Mouse (Mus musculus) limb, embryonic 11.5 days (tissue): Measurements from ENCODE around the gene Ccr7. TPM values are rescaled to one million over a fixed set of nuclear protein-coding genes. Genes with fewer than 3 reads are reported as not detected.

Experiments used
- ATAC-seq: fragments of 200-750 bp; cut with Nextera tagmentation; 2 replicates; pipeline ENCODE4 v1.8.0; 2017; ENCODE audit warnings: low read depth; ENCODE audit not compliant: insufficient number of reproducible peaks, low FRiP score, low TSS enrichment
- DNase-seq: peaks from one replicate; pipeline ENCODE4 v3.0.0-alpha.2; 2015; ENCODE audit warnings: low spot score
- H3K27ac ChIP-seq: fragments of 300-500 bp; sonication (generic); replicated peaks from 2 replicates; pipeline ENCODE4 v1.5.1; 2014; ENCODE audit warnings: low read depth, mild to moderate bottlenecking, low read length
- H3K27me3 ChIP-seq: fragments of 300-500 bp; sonication (generic); 2 replicates; pipeline ENCODE4 v1.6.1; 2014; ENCODE audit warnings: mild to moderate bottlenecking, low read length, mixed read lengths; ENCODE audit not compliant: control insufficient read depth, insufficient read depth
- H3K36me3 ChIP-seq: fragments of 300-500 bp; sonication (generic); 2 replicates; pipeline ENCODE4 v1.6.1; 2014; ENCODE audit warnings: mild to moderate bottlenecking, low read length, moderate library complexity, mixed read lengths; ENCODE audit not compliant: control insufficient read depth, insufficient read depth
- H3K4me1 ChIP-seq: fragments of 300-500 bp; sonication (generic); 2 replicates; pipeline ENCODE4 v1.6.1; 2014; ENCODE audit warnings: low read length, mixed read lengths; ENCODE audit not compliant: control insufficient read depth, insufficient read depth
- H3K4me2 ChIP-seq: fragments of 300-500 bp; sonication (generic); 2 replicates; pipeline ENCODE4 v1.6.1; 2014; ENCODE audit warnings: low read depth, mild to moderate bottlenecking, moderate library complexity; ENCODE audit not compliant: severe bottlenecking
- H3K4me3 ChIP-seq: fragments of 300-500 bp; sonication (generic); 2 replicates; pipeline ENCODE4 v1.5.1; 2014; ENCODE audit warnings: low read depth, low read length
- H3K9ac ChIP-seq: fragments of 300-500 bp; sonication (generic); 2 replicates; pipeline ENCODE4 v1.6.1; 2014; ENCODE audit warnings: mild to moderate bottlenecking, low read length
- H3K9me3 ChIP-seq: fragments of 300-500 bp; sonication (generic); 2 replicates; pipeline ENCODE4 v1.6.1; 2016; ENCODE audit warnings: low read length; ENCODE audit not compliant: control insufficient read depth
- WGBS: fragments of 180-500 bp; shearing (Covaris S2); extraction: QIAGEN DNeasy Blood & Tissue Kit; methylation state at CpG from one replicate; pipeline ENCODE4 v1.1.7; 2014; 5-methylcytosine and 5-hydroxymethylcytosine counted together
- polyA plus RNA-seq: library from polyadenylated mRNA; unstranded; fragments of >200 nt; fragmentation: Nextera tagmentation; extraction: Ambion mirVana; gene quantifications from 2 replicates; pipeline ENCODE4 v1.2.1, GENCODE M21; 2014

Ccr7 gene
- polyA plus RNA-seq, 1 experiment from 2014 or later: 1.3 TPM

- H3K9ac ChIP-seq: no peak overlapping the region
- DNase-seq (no peak), ATAC-seq (no peak)
- no peaks in the 10 kb centered on the region for H3K27me3 ChIP-seq
- peaks cover 39% of the 10 kb centered on the region for H3K4me1 ChIP-seq
- H3K36me3 ChIP-seq: no peaks in the 10 kb centered on the region
- 0 out of 2 replicates have a peak, but pooled peaks cover 2% of the 10 kb centered on the region for H3K9me3 ChIP-seq
- H3K27ac ChIP-seq: no peak overlapping the region
- no peak overlapping the region for H3K4me2 ChIP-seq
- H3K4me3 ChIP-seq: no peak overlapping the region
- 60% methylated on average over 3 of the region's 3 CpGs for WGBS
These were observed 32.2 kb downstream of the Ccr7 start for GRCm38 (mm10) chr11:99122703-99123102.

DNA sequence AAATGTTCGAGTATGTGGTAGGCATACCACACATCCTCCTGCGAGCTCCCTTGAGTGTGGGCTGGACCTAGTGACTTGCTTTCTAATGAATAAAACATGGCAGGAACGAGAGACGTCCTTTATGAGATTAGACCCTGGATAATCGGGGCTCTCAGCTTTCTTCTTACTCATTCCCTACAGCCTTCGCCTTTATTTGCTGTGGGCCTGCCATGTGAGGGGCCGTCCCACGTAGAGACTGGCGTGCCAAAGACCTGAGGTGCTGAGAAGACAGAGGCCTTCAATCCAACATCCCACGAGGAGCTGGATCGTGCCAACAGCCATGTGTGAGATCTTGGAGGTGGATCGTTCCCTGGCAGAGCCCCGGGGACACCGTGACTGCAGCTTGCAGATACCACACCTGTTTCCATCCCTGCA, 33.7 kb downstream of the Ccr7 start:
- H3K27me3 ChIP-seq: no peaks in the 10 kb centered on the region
- H3K27ac ChIP-seq: no peak overlapping the region
- no peak for ATAC-seq
- no peaks in the 10 kb centered on the region for H3K36me3 ChIP-seq
- no peak for DNase-seq
- H3K9me3 ChIP-seq: 0 out of 2 replicates have a peak, but pooled peaks cover 2% of the 10 kb centered on the region
- H3K4me1 ChIP-seq: peaks cover 26% of the 10 kb centered on the region
- H3K4me2 ChIP-seq: no peak overlapping the region
- no peak overlapping the region for H3K4me3 ChIP-seq
- peak overlapping the region; percentile 32; the same call in 1 of the 2 replicates for H3K9ac ChIP-seq
- WGBS: 59% methylated on average over 14 of the region's 14 CpGs

- H3K27ac ChIP-seq: peak overlapping the region; percentile 58
- WGBS: 58% methylated on average over 20 of the region's 20 CpGs
- no peaks in the 10 kb centered on the region for H3K36me3 ChIP-seq
- H3K9ac ChIP-seq: peak overlapping the region; percentile 32; the same call in 1 of the 2 replicates
- ATAC-seq (no peak), DNase-seq (no peak)
- peaks cover 24% of the 10 kb centered on the region for H3K4me1 ChIP-seq
- H3K4me2 ChIP-seq: no peak overlapping the region
- H3K27me3 ChIP-seq: no peaks in the 10 kb centered on the region
- 0 out of 2 replicates have a peak, but pooled peaks cover 2% of the 10 kb centered on the region for H3K9me3 ChIP-seq
- no peak overlapping the region for H3K4me3 ChIP-seq
These were observed 34.2 kb downstream of the Ccr7 start for GRCm38 (mm10) chr11:99120524-99121217.

DNA sequence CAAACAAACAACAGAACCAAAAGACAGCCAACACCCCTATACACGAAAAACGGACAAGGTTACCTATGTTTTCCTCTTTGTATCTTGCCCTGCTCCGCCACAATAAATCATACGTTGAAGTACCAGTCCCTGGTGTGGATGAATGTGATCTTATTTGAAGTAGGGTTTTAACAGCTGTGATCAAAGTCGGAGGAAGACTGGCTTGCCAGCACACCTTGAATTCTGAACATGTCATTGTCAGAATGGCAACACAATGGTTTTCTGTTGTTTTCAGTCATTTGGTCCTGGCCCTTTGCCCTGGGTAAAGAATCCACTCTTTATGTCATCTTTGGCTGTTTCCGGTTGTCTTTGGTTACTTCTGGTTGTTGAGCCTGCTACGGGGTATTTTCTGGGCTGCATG, 35.9 kb downstream of the Ccr7 start:
- no peak overlapping the region for H3K4me3 ChIP-seq
- H3K9me3 ChIP-seq: 0 out of 2 replicates have a peak, but pooled peaks cover 2% of the 10 kb centered on the region
- no peaks in the 10 kb centered on the region for H3K36me3 ChIP-seq
- no peak for ATAC-seq
- no peak overlapping the region for H3K27ac ChIP-seq
- WGBS: 86% methylated on average over 7 of the region's 7 CpGs
- no peak overlapping the region for H3K4me2 ChIP-seq
- H3K4me1 ChIP-seq: peaks cover 12% of the 10 kb centered on the region
- no peaks in the 10 kb centered on the region for H3K27me3 ChIP-seq
- DNase-seq: no peak
- no peak overlapping the region for H3K9ac ChIP-seq

DNA sequence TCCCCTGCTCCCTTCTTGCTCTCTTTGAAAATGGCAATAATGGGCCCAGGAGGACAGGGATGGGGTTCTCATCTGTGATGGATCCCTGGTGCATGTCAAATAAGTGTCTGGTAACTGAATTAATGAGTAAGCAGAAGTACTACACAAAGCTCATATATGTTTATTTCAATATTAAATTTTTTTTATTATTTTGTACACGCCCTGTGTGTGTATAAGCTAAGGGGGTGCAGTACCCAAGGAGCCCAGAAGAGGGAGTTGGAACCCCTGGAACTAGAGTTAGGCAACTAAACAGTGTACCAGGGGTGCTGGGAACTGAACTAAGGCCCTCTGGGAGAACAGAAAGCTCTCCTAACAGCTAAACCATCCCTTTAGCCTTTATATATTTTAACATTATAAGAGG, 36.5 kb downstream of the Ccr7 start:
- Histone ChIP-seq H3K9me3 (0 out of 2 replicates have a peak, but pooled peaks cover 2% of the 10 kb centered on the region), H3K4me3 (no peak overlapping the region), H3K27ac (no peak overlapping the region), H3K27me3 (no peaks in the 10 kb centered on the region), H3K4me1 (peaks cover 12% of the 10 kb centered on the region), H3K9ac (no peak overlapping the region), H3K4me2 (no peak overlapping the region), H3K36me3 (no peaks in the 10 kb centered on the region)
- WGBS: 97% methylated on average over 1 of the region's 1 CpGs
- DNase-seq (no peak), ATAC-seq (no peak)

DNA sequence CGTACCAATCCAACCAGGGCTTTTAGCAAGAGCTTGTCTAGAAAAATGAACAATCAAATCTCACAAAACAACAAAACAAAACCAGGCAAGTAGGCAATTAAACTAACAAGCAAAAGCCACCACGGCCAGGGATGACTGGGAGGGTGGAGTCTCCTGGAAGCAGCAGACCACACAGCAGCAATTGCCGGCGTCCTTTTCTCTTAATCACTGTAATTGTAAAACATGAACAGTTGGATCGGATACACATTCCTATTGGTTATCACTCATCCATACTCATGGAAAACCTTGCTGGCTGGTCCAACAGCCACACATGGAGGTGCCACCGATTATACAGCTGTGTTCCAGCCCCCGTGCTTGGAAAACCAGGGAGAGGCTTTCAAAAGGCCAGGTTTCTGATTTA, 37.0 kb downstream of the Ccr7 start:
- no peak overlapping the region for H3K4me2 ChIP-seq
- ATAC-seq (no peak), DNase-seq (no peak)
- H3K9me3 ChIP-seq: 0 out of 2 replicates have a peak, but pooled peaks cover 2% of the 10 kb centered on the region
- WGBS: 72% methylated on average over 7 of the region's 7 CpGs
- no peak overlapping the region for H3K27ac ChIP-seq
- H3K36me3 ChIP-seq: no peaks in the 10 kb centered on the region
- no peak overlapping the region for H3K4me3 ChIP-seq
- H3K4me1 ChIP-seq: peaks cover 13% of the 10 kb centered on the region
- no peak overlapping the region for H3K9ac ChIP-seq
- H3K27me3 ChIP-seq: no peaks in the 10 kb centered on the region

DNA sequence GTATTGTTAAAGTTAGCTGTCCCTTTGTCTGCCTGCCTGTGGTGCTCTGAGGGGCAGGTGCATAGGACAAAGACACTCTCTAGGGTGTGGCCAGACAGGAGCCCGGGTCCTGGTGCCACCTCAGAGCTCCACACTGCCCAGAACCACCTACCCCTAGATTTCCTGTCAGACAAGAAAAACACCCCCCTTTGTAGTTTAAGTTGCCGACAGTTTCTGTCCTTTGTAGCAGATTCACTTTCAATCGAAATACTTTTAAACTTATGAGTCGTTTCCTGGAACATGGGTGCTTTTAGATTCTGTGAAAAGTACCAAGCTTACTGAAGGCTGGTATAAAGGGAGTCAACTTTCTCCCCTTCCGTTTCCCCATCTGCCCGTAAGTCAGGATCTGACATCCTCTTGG, 38.9 kb downstream of the Ccr7 start:
- no peak overlapping the region for H3K4me3 ChIP-seq
- ATAC-seq: no peak
- H3K27me3 ChIP-seq: no peaks in the 10 kb centered on the region
- H3K4me2 ChIP-seq: no peak overlapping the region
- no peak overlapping the region for H3K9ac ChIP-seq
- H3K4me1 ChIP-seq: peaks cover 14% of the 10 kb centered on the region
- WGBS: 80% methylated on average over 6 of the region's 6 CpGs
- H3K27ac ChIP-seq: no peak overlapping the region
- H3K9me3 ChIP-seq: 0 out of 2 replicates have a peak, but pooled peaks cover 2% of the 10 kb centered on the region
- DNase-seq: no peak
- no peaks in the 10 kb centered on the region for H3K36me3 ChIP-seq

DNA sequence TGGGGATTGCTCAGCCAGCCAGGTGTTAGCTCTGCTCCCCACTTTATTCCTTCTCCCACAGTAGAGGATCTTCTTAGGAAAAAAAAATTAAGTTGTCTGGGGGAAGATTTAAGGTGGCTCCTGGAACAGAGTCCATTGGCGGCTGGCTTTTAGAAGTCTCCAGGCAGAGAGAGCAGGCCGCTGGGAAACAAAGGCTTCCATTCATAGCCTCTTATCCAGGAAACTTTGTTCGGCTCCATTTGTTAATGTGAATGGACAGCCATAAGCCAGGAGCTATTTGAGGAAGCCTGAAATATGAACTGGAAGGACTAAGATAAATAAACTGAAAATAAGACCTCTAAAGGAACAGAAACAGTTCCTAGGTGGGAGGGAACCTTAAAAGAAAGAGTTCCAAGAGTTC, 41.8 kb downstream of the Ccr7 start:
- H3K9me3 ChIP-seq: peaks cover 2% of the 10 kb centered on the region; the same call in 1 of the 2 replicates
- no peak overlapping the region for H3K4me3 ChIP-seq
- H3K36me3 ChIP-seq: no peaks in the 10 kb centered on the region
- H3K27me3 ChIP-seq: no peaks in the 10 kb centered on the region
- 0 out of 2 replicates have a peak, but pooled peaks have one; percentile 21 for ATAC-seq
- WGBS: 17% methylated on average over 3 of the region's 3 CpGs
- peaks cover 8% of the 10 kb centered on the region; the same call in 1 of the 2 replicates for H3K4me1 ChIP-seq
- no peak overlapping the region for H3K9ac ChIP-seq
- H3K4me2 ChIP-seq: no peak overlapping the region
- peak overlapping the region; percentile 66 for H3K27ac ChIP-seq
- DNase-seq: peak; percentile 50
